In genomic region chr16:96539091-96539490, GRCm38 (mm10) we compare ENCODE assay signal across 20 mouse cellular contexts.
"Had no signal": no experiment of that assay in that cellular context is flagged by ENCODE, and none has a peak within 500 bp of the region (broad histone marks: within the 10 kb centered on the region; RNA-seq: fewer than 3 reads in every experiment).

No protein-coding gene starts in this region.

- H3K9ac ChIP-seq: limb, embryonic 12.5 days; limb, embryonic 15.5 days; liver, embryonic 13.5 days; neural tube, embryonic 13.5 days; stomach, embryonic 15.5 days had no signal

- ATAC-seq: intestine, embryonic 16.5 days; lung, postnatal 0 days had no signal

- H3K36me3 ChIP-seq: limb, embryonic 12.5 days; limb, embryonic 15.5 days; liver, embryonic 13.5 days; midbrain, embryonic 10.5 days; neural tube, embryonic 13.5 days; stomach, embryonic 15.5 days had no signal

- H3K4me2 ChIP-seq: limb, embryonic 12.5 days; limb, embryonic 15.5 days; liver, embryonic 13.5 days; neural tube, embryonic 13.5 days; stomach, embryonic 15.5 days had no signal

- H3K27me3 ChIP-seq: limb, embryonic 12.5 days; limb, embryonic 15.5 days; neural tube, embryonic 13.5 days had no signal

- DNase-seq: kidney, adult 18-20 months; kidney, postnatal 10 days; kidney, postnatal 36 days; left cerebral cortex, postnatal 4 days; liver, embryonic 13.5 days; lung, adult 2 months; midbrain, embryonic 14.5 days; retina, postnatal 1 day; right cerebral cortex, postnatal 25 days; spleen, adult 18-20 months; thymus, postnatal 25 days had no signal

- H3K27ac ChIP-seq: limb, embryonic 12.5 days; limb, embryonic 15.5 days; liver, embryonic 13.5 days; midbrain, embryonic 10.5 days; neural tube, embryonic 13.5 days; stomach, embryonic 15.5 days had no signal

- H3K4me1 ChIP-seq: limb, embryonic 12.5 days; megakaryocyte, embryonic 14.5 days; neural tube, embryonic 13.5 days; stomach, embryonic 15.5 days had no signal

- H3K9me3 ChIP-seq: limb, embryonic 12.5 days; limb, embryonic 15.5 days; liver, embryonic 13.5 days; midbrain, embryonic 10.5 days; neural tube, embryonic 13.5 days; stomach, embryonic 15.5 days had no signal

- H3K4me3 ChIP-seq: limb, embryonic 12.5 days; limb, embryonic 15.5 days; liver, embryonic 13.5 days; megakaryocyte, embryonic 14.5 days; midbrain, embryonic 10.5 days; myocyte; neural tube, embryonic 13.5 days; stomach, embryonic 15.5 days had no signal
